Mouse (Mus musculus): ENCODE measurements at regions not wholly inside any gene's neighbourhood (a gene's known extent, or its start where the extent isn't known, plus 50 kb on each side); places are given as distances from the start of the nearest gene placed in this dataset.

DNA sequence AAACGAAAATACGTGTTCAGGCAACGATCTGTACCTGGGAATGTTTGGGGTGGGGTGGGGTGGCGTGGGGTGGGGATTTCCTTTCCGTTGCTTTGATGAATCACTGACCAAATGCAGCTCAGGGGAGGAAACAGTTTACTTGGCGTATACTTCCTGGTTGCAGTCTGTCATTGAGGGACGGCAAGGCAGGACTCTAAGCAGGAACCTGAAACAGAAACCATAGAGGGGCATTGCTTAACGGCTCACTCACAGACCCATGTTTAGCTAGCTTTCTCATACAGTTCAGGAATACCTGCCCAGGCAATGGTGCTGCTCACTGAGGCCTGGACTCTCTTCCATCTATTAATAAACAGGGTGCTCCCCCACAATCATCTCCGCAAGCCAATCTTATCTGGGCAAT lies 55.1 kb upstream of the Smox start:
- DNase-seq = no peak

- no peak for DNase-seq
Observed at GRCm38 (mm10) chr2:131430474-131430873, 60.8 kb upstream of the Smox start.

DNA sequence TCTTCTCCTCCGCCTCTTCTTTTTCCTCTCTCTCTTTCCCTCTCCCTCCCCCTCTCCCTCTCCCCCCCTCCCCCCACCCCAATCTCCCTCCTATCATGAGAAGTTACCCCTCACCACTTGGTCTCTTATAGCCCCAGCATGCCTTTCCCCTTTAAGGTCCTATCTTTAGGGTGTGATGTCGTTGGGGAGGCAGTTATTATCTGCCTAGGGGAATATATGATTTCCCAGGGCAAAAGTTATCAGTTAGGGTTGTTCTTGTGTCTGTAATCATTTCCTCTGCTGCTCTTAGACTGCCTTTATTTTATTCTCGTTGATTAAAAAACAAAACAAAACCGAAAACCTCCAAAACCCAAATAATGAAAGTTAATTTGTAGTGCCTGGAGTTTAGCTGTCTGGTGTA lies 63.2 kb upstream of the Smox start:
- DNase-seq = no peak

- DNase-seq = no peak
Observed at GRCm38 (mm10) chr2:131426941-131427340, 64.4 kb upstream of the Smox start.

DNA sequence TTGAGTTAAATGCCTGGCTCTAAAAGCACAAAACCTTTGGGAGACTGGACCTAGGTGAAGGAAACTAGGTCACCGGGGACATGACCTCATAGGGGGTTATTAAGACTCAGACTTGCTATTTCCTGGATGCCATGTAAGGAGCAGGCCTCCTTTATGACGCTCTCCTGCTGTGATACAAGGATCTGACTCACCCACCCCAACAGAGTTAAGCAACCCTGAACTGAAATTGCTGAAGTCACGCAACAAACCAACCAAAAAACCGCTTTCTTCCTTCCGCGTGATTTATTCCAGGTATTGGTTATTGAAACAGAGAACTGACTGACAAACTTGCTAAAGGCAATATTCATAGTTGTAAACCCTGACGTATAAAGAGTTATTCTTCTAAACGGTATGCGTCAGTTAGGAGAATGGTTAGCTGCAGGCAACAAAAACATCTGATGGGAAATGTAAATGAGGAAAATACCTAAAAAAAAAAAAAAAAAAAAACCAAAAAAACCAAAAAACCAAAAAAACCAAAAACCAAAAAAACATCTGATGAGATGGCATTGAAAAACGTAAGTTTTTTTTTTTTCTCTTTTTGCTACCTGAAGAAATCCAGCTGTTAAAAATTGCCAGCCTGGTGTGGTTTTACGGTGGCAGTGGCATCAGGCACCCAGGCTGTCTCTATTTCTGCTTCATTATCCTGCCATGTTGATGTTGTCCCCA lies 67.5 kb upstream of the Smox start:
- DNase-seq = no peak

GRCm38 (mm10) chr2:131422907-131423445 lies 68.3 kb upstream of the Smox start:
- peak; percentile 26 for DNase-seq

DNA sequence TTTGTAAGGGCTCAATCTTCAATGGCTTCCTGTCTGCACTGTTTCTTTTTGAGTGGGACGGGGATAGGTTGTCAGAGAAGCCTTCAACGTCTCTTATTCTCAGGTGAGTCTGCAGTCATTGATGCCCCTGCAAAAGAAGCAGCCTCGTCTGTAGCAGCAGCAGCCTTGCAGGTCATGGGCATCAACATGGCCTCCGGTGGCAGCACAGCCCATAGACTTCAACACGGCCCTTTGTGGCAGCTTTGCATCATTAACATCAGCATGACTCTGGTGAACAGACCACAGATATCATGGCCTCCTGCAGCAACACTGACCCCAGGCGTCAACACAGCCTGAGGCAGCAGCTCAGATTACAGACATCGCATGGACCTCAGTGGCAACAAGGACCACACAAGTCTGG lies 65.4 kb upstream of the Rnf24 start:
- no peak for DNase-seq

- no peak for DNase-seq
Observed at GRCm38 (mm10) chr2:131417472-131417871, 64.8 kb upstream of the Rnf24 start.

GRCm38 (mm10) chr2:131416482-131416881 lies 63.8 kb upstream of the Rnf24 start:
- peak; percentile 73 for DNase-seq

GRCm38 (mm10) chr2:131410906-131411520 lies 58.3 kb upstream of the Rnf24 start:
- no peak for DNase-seq

DNA sequence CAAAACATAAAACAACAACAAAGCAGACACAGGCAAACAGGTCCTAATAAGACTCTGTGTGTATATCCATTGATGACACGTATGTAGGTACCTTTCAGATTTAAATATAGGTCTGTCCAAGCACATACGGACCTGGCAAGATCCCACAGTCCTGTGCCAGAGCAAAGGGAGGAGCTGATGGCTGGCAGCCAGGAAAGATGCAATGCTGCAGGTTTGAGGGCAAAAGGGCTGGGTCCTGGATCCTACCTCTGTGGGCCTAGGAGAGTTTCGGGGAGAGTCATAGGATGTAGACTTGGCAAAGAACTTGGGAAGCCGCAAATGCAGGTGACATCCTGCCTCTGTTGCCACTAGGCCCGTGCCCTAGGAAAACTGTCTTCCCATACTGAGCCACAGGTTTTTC lies 54.6 kb upstream of the Rnf24 start:
- no peak for DNase-seq

- DNase-seq = no peak
Observed at GRCm38 (mm10) chr2:131404218-131404555, 51.5 kb upstream of the Rnf24 start.

- no peak for DNase-seq
Observed at GRCm38 (mm10) chr2:131403543-131404217, 51.0 kb upstream of the Rnf24 start.

Measured in right cerebral cortex, postnatal 14 days (tissue).